Mouse (Mus musculus): ENCODE data around the gene Ppp1r3g. TPM values are rescaled to one million over a fixed set of nuclear protein-coding genes. Genes with fewer than 3 reads are reported as not detected.

Ppp1r3g gene
- polyA plus RNA-seq (2011; ENCODE audit: insufficient read length, low read depth, missing spikeins): not detected in 2 replicates

GRCm38 (mm10) chr13:35958539-35958938 lies at the start of gene Ppp1r3g:
TSS of gene Ppp1r3g (plus strand) at chr13:35958839.
- Histone ChIP-seq H3K4me3 (ENCODE audit: insufficient read depth, low read length) (no peak within 1 kb of the TSS), H3K4me1 (ENCODE audit: control insufficient read depth, insufficient read depth, low read length) (no peaks in the 10 kb centered on the region), H3K27ac (ENCODE audit: insufficient read depth, low read length) (no peak within 1 kb of the TSS)
- TF ChIP-seq POLR2A (IDR thresholded peaks at IDR 0.05; ENCODE audit: low read depth, low read length): no peak
- TF ChIP-seq CTCF (IDR thresholded peaks at IDR 0.05; ENCODE audit: borderline replicate concordance, insufficient read depth, low read length): no peak

GRCm38 (mm10) chr13:35911476-35911875 lies 47.2 kb upstream of the Ppp1r3g start:
- TF ChIP-seq POLR2A (IDR thresholded peaks at IDR 0.05; ENCODE audit: low read depth, low read length) (no peak), CTCF (IDR thresholded peaks at IDR 0.05; ENCODE audit: borderline replicate concordance, insufficient read depth, low read length) (no peak)
- no peaks in the 10 kb centered on the region for H3K4me1 ChIP-seq (ENCODE audit: control insufficient read depth, insufficient read depth, low read length)

GRCm38 (mm10) chr13:35937991-35938390 lies 20.6 kb upstream of the Ppp1r3g start:
- Histone ChIP-seq H3K4me1 (ENCODE audit: control insufficient read depth, insufficient read depth, low read length) (no peaks in the 10 kb centered on the region), H3K4me3 (ENCODE audit: insufficient read depth, low read length) (no peak overlapping the region), H3K27ac (ENCODE audit: insufficient read depth, low read length) (no peak overlapping the region)
- TF ChIP-seq POLR2A (IDR thresholded peaks at IDR 0.05; ENCODE audit: low read depth, low read length) (no peak), CTCF (IDR thresholded peaks at IDR 0.05; ENCODE audit: borderline replicate concordance, insufficient read depth, low read length) (no peak)

More at GRCm38 (mm10) chr13:35911476-35911875, 47.2 kb upstream of the Ppp1r3g start:
- Histone ChIP-seq H3K4me3 (ENCODE audit: insufficient read depth, low read length) (no peak overlapping the region), H3K27ac (ENCODE audit: insufficient read depth, low read length) (no peak overlapping the region)

- TF ChIP-seq CTCF (IDR thresholded peaks at IDR 0.05; ENCODE audit: borderline replicate concordance, insufficient read depth, low read length) (no peak), POLR2A (IDR thresholded peaks at IDR 0.05; ENCODE audit: low read depth, low read length) (no peak)
- Histone ChIP-seq H3K4me3 (ENCODE audit: insufficient read depth, low read length) (no peak overlapping the region), H3K27ac (ENCODE audit: insufficient read depth, low read length) (no peak overlapping the region), H3K4me1 (ENCODE audit: control insufficient read depth, insufficient read depth, low read length) (no peaks in the 10 kb centered on the region)
Measured at GRCm38 (mm10) chr13:35939871-35940665, 18.6 kb upstream of the Ppp1r3g start.

GRCm38 (mm10) chr13:35940934-35941333 lies 17.7 kb upstream of the Ppp1r3g start:
- Histone ChIP-seq H3K27ac (ENCODE audit: insufficient read depth, low read length) (no peak overlapping the region), H3K4me3 (ENCODE audit: insufficient read depth, low read length) (no peak overlapping the region), H3K4me1 (ENCODE audit: control insufficient read depth, insufficient read depth, low read length) (no peaks in the 10 kb centered on the region)
- no peak for TF ChIP-seq POLR2A (IDR thresholded peaks at IDR 0.05; ENCODE audit: low read depth, low read length)

- Histone ChIP-seq H3K4me3 (ENCODE audit: insufficient read depth, low read length) (no peak overlapping the region), H3K27ac (ENCODE audit: insufficient read depth, low read length) (no peak overlapping the region), H3K4me1 (ENCODE audit: control insufficient read depth, insufficient read depth, low read length) (no peaks in the 10 kb centered on the region)
- TF ChIP-seq POLR2A (IDR thresholded peaks at IDR 0.05; ENCODE audit: low read depth, low read length) (no peak), CTCF (IDR thresholded peaks at IDR 0.05; ENCODE audit: borderline replicate concordance, insufficient read depth, low read length) (no peak)
Measured at GRCm38 (mm10) chr13:35946659-35947353, 11.8 kb upstream of the Ppp1r3g start.

DNA sequence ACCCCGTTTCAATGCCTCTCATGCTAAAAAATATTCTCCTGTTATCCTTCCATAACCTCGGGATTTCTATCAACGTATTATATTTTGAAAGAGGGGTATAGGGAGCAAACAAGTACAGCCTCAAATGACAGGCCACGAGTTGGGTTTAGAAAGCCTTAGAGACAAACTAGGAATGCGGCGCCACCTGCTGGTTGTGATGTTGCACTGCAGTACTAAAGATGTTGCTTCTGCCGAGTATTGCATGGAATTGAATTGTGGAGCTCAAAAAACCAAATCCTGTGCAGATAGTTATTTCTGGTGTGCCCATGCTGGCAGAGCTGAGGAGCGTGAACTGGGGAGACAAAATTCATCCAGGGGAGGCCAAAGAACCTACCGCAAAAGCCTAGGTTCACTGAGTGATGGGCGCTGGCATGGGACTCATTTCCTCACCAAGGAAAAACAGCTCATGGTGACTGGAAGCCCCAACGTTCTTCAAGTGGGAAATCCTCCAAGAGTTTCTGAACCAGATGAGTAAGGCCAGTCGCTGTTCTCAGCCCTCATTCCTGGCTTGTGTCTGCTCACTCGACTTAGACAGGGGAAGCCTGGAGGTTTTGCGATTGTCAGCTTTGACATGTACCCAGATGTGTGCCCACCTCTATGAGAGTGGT lies 11.2 kb upstream of the Ppp1r3g start:
- no peaks in the 10 kb centered on the region for H3K4me1 ChIP-seq (ENCODE audit: control insufficient read depth, insufficient read depth, low read length)
- no peak overlapping the region for H3K27ac ChIP-seq (ENCODE audit: insufficient read depth, low read length)
- H3K4me3 ChIP-seq (ENCODE audit: insufficient read depth, low read length): no peak overlapping the region
- TF ChIP-seq POLR2A (IDR thresholded peaks at IDR 0.05; ENCODE audit: low read depth, low read length) (no peak), CTCF (IDR thresholded peaks at IDR 0.05; ENCODE audit: borderline replicate concordance, insufficient read depth, low read length) (peak; percentile 70; the same call in 1 of the 2 replicates)

DNA sequence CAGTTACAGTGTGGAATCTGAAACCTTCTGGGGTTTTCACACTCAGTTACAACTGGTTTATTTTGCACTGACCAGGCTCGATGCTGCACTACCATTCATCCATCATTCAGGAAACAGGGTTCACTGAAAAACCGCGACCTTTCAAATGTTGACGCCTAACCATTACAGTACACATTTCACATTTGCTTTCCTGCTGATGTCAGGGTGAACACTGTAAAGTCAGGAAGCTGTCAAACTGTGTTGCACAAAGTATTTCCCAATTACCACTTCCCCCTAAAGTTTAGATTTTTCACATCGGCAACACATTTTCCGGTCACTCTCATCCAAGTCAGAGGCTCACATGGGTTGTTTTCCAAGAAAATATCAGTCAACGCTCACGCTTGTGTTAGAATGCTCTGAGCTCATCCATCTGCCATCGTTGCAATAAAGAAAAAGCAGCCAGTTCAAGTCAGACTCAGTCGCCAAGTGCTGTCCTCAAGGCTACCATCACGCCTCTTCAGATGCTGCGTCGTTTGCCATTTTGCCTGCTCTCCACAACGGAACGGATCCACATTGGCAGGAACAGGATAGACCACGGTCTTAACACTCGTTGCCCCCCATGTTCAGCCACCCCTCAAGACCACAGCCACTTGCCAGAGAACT lies 8.7 kb upstream of the Ppp1r3g start:
- TF ChIP-seq POLR2A (IDR thresholded peaks at IDR 0.05; ENCODE audit: low read depth, low read length) (no peak), CTCF (IDR thresholded peaks at IDR 0.05; ENCODE audit: borderline replicate concordance, insufficient read depth, low read length) (no peak)
- Histone ChIP-seq H3K4me3 (ENCODE audit: insufficient read depth, low read length) (no peak overlapping the region), H3K4me1 (ENCODE audit: control insufficient read depth, insufficient read depth, low read length) (no peaks in the 10 kb centered on the region), H3K27ac (ENCODE audit: insufficient read depth, low read length) (no peak overlapping the region)

GRCm38 (mm10) chr13:35959391-35960067 lies 890 bp downstream of the Ppp1r3g start:
- H3K27ac ChIP-seq (ENCODE audit: insufficient read depth, low read length): no peak overlapping the region
- TF ChIP-seq POLR2A (IDR thresholded peaks at IDR 0.05; ENCODE audit: low read depth, low read length) (no peak), CTCF (IDR thresholded peaks at IDR 0.05; ENCODE audit: borderline replicate concordance, insufficient read depth, low read length) (no peak)
- no peaks in the 10 kb centered on the region for H3K4me1 ChIP-seq (ENCODE audit: control insufficient read depth, insufficient read depth, low read length)
- no peak overlapping the region for H3K4me3 ChIP-seq (ENCODE audit: insufficient read depth, low read length)

All from embryonic fibroblast, embryonic 13.5 days (primary cell).